Mouse (Mus musculus) gastrocnemius, adult 18-20 months (tissue): ENCODE results near the gene Acvrl1. TPM values are rescaled to one million over a fixed set of nuclear protein-coding genes. Genes with fewer than 3 reads are reported as not detected.

Experiments
- DNase-seq: peaks from one replicate; pipeline ENCODE4 v3.0.0; 2021; ENCODE audit warnings: low spot score
- microRNA-seq: library from miRNA; unstranded; fragments of <30 nt; microRNA quantifications from one replicate; pipeline ENCODE4 v1.2.0, GENCODE M21; 2021
- total RNA-seq, 2 experiments: library from RNA; stranded (reverse); gene quantifications; 2 replicates each; pipeline ENCODE4 v1.2.3; 2021

Gene Acvrl1
- total RNA-seq, 2 experiments from 2014 or later: 8.6 to 11.7 TPM

- DNase-seq: peak; percentile 72
Observed at GRCm38 (mm10) chr15:101191459-101192259, 63.3 kb downstream of the Acvrl1 start.

- no peak for DNase-seq
Observed at GRCm38 (mm10) chr15:101192260-101192640, 63.9 kb downstream of the Acvrl1 start.

- DNase-seq: no peak
Observed at GRCm38 (mm10) chr15:101192651-101193050, 64.3 kb downstream of the Acvrl1 start.

- DNase-seq: no peak
Observed at GRCm38 (mm10) chr15:101193971-101194370, 65.6 kb downstream of the Acvrl1 start.

Small RNAs within 50 kb of the gene (microRNA-seq; reads per million reads assigned to microRNA genes)
- gene Mir6962: 4.1 reads per million, percentile 6 among the genes with 10 or more reads in this experiment

Other genes with a start within 250 kb of the Acvrl1 start
- not detected for gene Gm47841, start 81.1 kb upstream of the Acvrl1 start, total RNA-seq
- gene Fignl2, start 50.0 kb upstream of the Acvrl1 start, total RNA-seq: under 1 TPM; 0.55 to 0.81 TPM
- not detected for gene Ankrd33, start 12.8 kb upstream of the Acvrl1 start, total RNA-seq
- 10 to 100 TPM; 26.0 to 48.0 TPM for gene Acvr1b, start 45.5 kb downstream of the Acvrl1 start, total RNA-seq
- gene Grasp, start 95.7 kb downstream of the Acvrl1 start, total RNA-seq: 1 to 10 TPM; 4.4 to 5.1 TPM
- 100 to 1,000 TPM; 206 to 234 TPM for gene Nr4a1, start 125.7 kb downstream of the Acvrl1 start, total RNA-seq
- gene Atg101, start 155.8 kb downstream of the Acvrl1 start, total RNA-seq: 10 to 100 TPM; 25.0 to 31.3 TPM
- under 1 TPM; 0.26 to 0.27 TPM for gene 6030408B16Rik, start 164.7 kb downstream of the Acvrl1 start, total RNA-seq
- 1 to 10 TPM; 1.4 to 3.8 TPM for gene Krt80, start 241.6 kb downstream of the Acvrl1 start, total RNA-seq